Mouse (Mus musculus) spleen, adult 10 weeks (tissue): ENCODE data around the gene Pop5. TPM values are rescaled to one million over a fixed set of nuclear protein-coding genes. Genes with fewer than 3 reads are reported as not detected.

ENCODE experiments used
- polyA plus RNA-seq: library from polyadenylated mRNA; stranded (reverse); fragments of 350-450 nt; fragmentation: Illumina TruSeq; extraction: RNeasy Lipid Tissue Mini Kit (QIAGEN cat#74804); gene quantifications from one replicate; pipeline ENCODE4 v1.2.3, GENCODE M21; 2015; ENCODE audit warnings: low replicate concordance; ENCODE audit not compliant: insufficient read depth

Gene Pop5
- 72.3 TPM for polyA plus RNA-seq

GRCm38 (mm10) chr5:115235786-115236263 lies at the start of gene Pop5:
TSS of gene Pop5 (plus strand) at chr5:115235836.

GRCm38 (mm10) chr5:115193669-115194625 lies 41.7 kb upstream of the Pop5 start, which contains the start of gene Cabp1:
TSS of gene Cabp1 (minus strand) at chr5:115194381.

GRCm38 (mm10) chr5:115272812-115273548 lies 37.3 kb downstream of the Pop5 start, which contains the start of gene Rnf10:
TSS of gene Rnf10 (minus strand) at chr5:115272898.

GRCm38 (mm10) chr5:115279226-115280049 lies 43.8 kb downstream of the Pop5 start, which contains the start of gene Coq5:
TSS of gene Coq5 (plus strand) at chr5:115279666.

Other genes with a start within 250 kb of the Pop5 start
- gene Sppl3, start 224.7 kb upstream of the Pop5 start, polyA plus RNA-seq, result 33.3 TPM
- gene Gm10401, start 137.5 kb upstream of the Pop5 start, polyA plus RNA-seq, result not detected
- gene Acads, start 116.5 kb upstream of the Pop5 start, polyA plus RNA-seq, result 5.3 TPM
- gene Unc119b, start 100.9 kb upstream of the Pop5 start, polyA plus RNA-seq, result 26.3 TPM
- gene Mlec, start 77.7 kb upstream of the Pop5 start, polyA plus RNA-seq, result 86.7 TPM
- gene Cabp1, start 41.5 kb upstream of the Pop5 start, polyA plus RNA-seq, result 2.0 TPM
- gene Rnf10, start 37.1 kb downstream of the Pop5 start, polyA plus RNA-seq, result 126 TPM
- 24.9 TPM for gene Coq5, start 43.8 kb downstream of the Pop5 start, polyA plus RNA-seq
- gene Dynll1, start 65.2 kb downstream of the Pop5 start, polyA plus RNA-seq, result 507 TPM
- gene Srsf9, start 91.3 kb downstream of the Pop5 start, polyA plus RNA-seq, result 58.6 TPM
- 19.0 TPM for gene Gatc, start 105.3 kb downstream of the Pop5 start, polyA plus RNA-seq
- 35.2 TPM for gene Triap1, start 105.4 kb downstream of the Pop5 start, polyA plus RNA-seq
- 153 TPM for gene Cox6a1, start 113.1 kb downstream of the Pop5 start, polyA plus RNA-seq
- gene Msi1, start 193.8 kb downstream of the Pop5 start, polyA plus RNA-seq, result 0.22 TPM
- 0.55 TPM for gene Pla2g1b, start 230.4 kb downstream of the Pop5 start, polyA plus RNA-seq
- 17.1 TPM for gene Sirt4, start 248.9 kb downstream of the Pop5 start, polyA plus RNA-seq